Mouse (Mus musculus) ES-E14 (cell line): ENCODE results near the gene Cacna1e.

Experiments
- CHD2 ChIP-seq: IDR thresholded peaks from 2 replicates; pipeline ENCODE4 v1.6.1; 2014; ENCODE audit warnings: mild to moderate bottlenecking, low read depth, low read length, inconsistent platforms
- HCFC1 ChIP-seq: IDR thresholded peaks from 2 replicates; pipeline ENCODE4 v1.6.1; 2012; ENCODE audit warnings: low read length, inconsistent platforms, borderline replicate concordance; ENCODE audit not compliant: insufficient read depth
- MAFK ChIP-seq: IDR thresholded peaks from 2 replicates; pipeline ENCODE4 v1.6.1; 2014; ENCODE audit warnings: mild to moderate bottlenecking, low read depth, low read length, inconsistent platforms; ENCODE audit not compliant: insufficient read depth
- ZC3H11A ChIP-seq: IDR thresholded peaks from 2 replicates; pipeline ENCODE4 v1.6.1; 2012; ENCODE audit warnings: low read depth, mild to moderate bottlenecking, inconsistent platforms, low read length, borderline replicate concordance
- ZNF384 ChIP-seq: IDR thresholded peaks from 2 replicates; pipeline ENCODE4 v1.6.1; 2012; ENCODE audit warnings: low read depth, low read length, inconsistent platforms

- TF ChIP-seq ZC3H11A, result no peak
- TF ChIP-seq ZNF384, result no peak
- no peak for TF ChIP-seq CHD2
- no peak for TF ChIP-seq HCFC1
- no peak for TF ChIP-seq MAFK
Measured at GRCm38 (mm10) chr1:154528803-154529202, 355.5 kb downstream of the Cacna1e start.
